ENCODE assay signal across 15 mouse cellular contexts in genomic region chr2:180236930-180237329, GRCm38 (mm10). TPM values are rescaled to one million over a fixed set of nuclear protein-coding genes. Genes with fewer than 3 reads are reported as not detected.
DNase-seq lines count a peak whose midpoint lies in the region; ATAC-seq and TF ChIP-seq lines count a peak whose summit lies in the region.
"Had no signal": no experiment of that assay in that cellular context is flagged by ENCODE, and none has a peak within 500 bp of the region (broad histone marks: within the 10 kb centered on the region; RNA-seq: fewer than 3 reads in every experiment).

No protein-coding gene starts in this region.

- H3K4me2 ChIP-seq in liver, embryonic 14.5 days (ENCODE audit: low read depth), result peak overlapping the region; percentile 69
- H3K4me2 ChIP-seq in stomach, postnatal 0 days (replicated peaks; ENCODE audit: low read depth), result no peak overlapping the region
- H3K4me2 ChIP-seq: midbrain, embryonic 12.5 days had no signal

- TF ChIP-seq EP300 in liver, embryonic 14.5 days (IDR thresholded peaks at IDR 0.05; ENCODE audit: low read depth), result peak; percentile 67
- no peak for TF ChIP-seq EP300 in stomach, postnatal 0 days (optimal IDR thresholded peaks at IDR 0.05)

- TF ChIP-seq CTCF in liver, embryonic 14.5 days (IDR thresholded peaks at IDR 0.05; ENCODE audit: low read depth), result no peak
- no peak for TF ChIP-seq CTCF in stomach, postnatal 0 days (IDR thresholded peaks at IDR 0.05; ENCODE audit: low read depth)

- peak; percentile 27 for DNase-seq in kidney, postnatal 10 days
- no peak for DNase-seq in kidney, adult 18-20 months
- peak; percentile 61 to 78 (median 73) for DNase-seq in liver, embryonic 14.5 days (ENCODE audit: low read depth in 3 of 3, low spot score in 3 of 3)
- no peak for DNase-seq in stomach, postnatal 0 days (ENCODE audit: low spot score)
- no peak for DNase-seq in right cerebral cortex, adult 2 months (ENCODE audit: low spot score in 2 of 2)
- no peak for DNase-seq in embryo, embryonic 9.5 days (ENCODE audit: extremely low spot score)
- DNase-seq in layer of hippocampus, adult 11-12 months (ENCODE audit: low spot score), result no peak
- DNase-seq: B cell, adult 2 months; cerebellum, adult 11 months had no signal

- H3K9me3 ChIP-seq in liver, embryonic 14.5 days (ENCODE audit: control insufficient read depth, low read length), result no peaks in the 10 kb centered on the region
- no peaks in the 10 kb centered on the region for H3K9me3 ChIP-seq in stomach, postnatal 0 days (ENCODE audit: control insufficient read depth, low read length)
- H3K9me3 ChIP-seq: midbrain, embryonic 12.5 days had no signal

- peak overlapping the region; percentile 60 for H3K9ac ChIP-seq in liver, embryonic 14.5 days (replicated peaks)
- H3K9ac ChIP-seq in stomach, postnatal 0 days (ENCODE audit: low read length), result no peak overlapping the region
- H3K9ac ChIP-seq: midbrain, embryonic 12.5 days had no signal

- ATAC-seq in common myeloid progenitor, adult 5-6 weeks (replicated peaks; ENCODE audit: low read depth, poor library complexity, severe bottlenecking), result peak; percentile 56
- peak; percentile 93 for ATAC-seq in liver, embryonic 14.5 days (ENCODE audit: insufficient read depth)
- ATAC-seq in stomach, postnatal 0 days (ENCODE audit: low FRiP score, low TSS enrichment), result no peak
- ATAC-seq: forebrain, embryonic 16.5 days had no signal

- 28% methylated on average over 3 of the region's 3 CpGs for WGBS in liver, embryonic 14.5 days (ENCODE audit: insufficient replicate concordance)
- WGBS in stomach, postnatal 0 days, result 66% methylated on average over 3 of the region's 3 CpGs

- no peak overlapping the region for H3K4me3 ChIP-seq in liver, embryonic 14.5 days (ENCODE audit: insufficient read depth in 1 of 2, low read depth in 2 of 2, low read length in 2 of 2)
- no peak overlapping the region for H3K4me3 ChIP-seq in stomach, postnatal 0 days (ENCODE audit: low read depth, low read length)
- H3K4me3 ChIP-seq: midbrain, embryonic 12.5 days had no signal

- no peaks in the 10 kb centered on the region for H3K36me3 ChIP-seq in liver, embryonic 14.5 days (replicated peaks; ENCODE audit: control insufficient read depth, insufficient read depth, low read depth)
- H3K36me3 ChIP-seq in stomach, postnatal 0 days (ENCODE audit: control insufficient read depth, insufficient read depth, low read length), result no peaks in the 10 kb centered on the region
- H3K36me3 ChIP-seq: midbrain, embryonic 12.5 days had no signal

- H3K27ac ChIP-seq in liver, embryonic 14.5 days, result peak overlapping the region; percentile 94
- H3K27ac ChIP-seq in stomach, postnatal 0 days (replicated peaks), result peak overlapping the region; percentile 65
- H3K27ac ChIP-seq: midbrain, embryonic 12.5 days had no signal

- H3K4me1 ChIP-seq in liver, embryonic 14.5 days (replicated peaks; ENCODE audit: control insufficient read depth in 2 of 2, insufficient read depth in 2 of 2, low read length in 1 of 2), result peaks cover 35 to 46% of the 10 kb centered on the region in 2 experiments
- H3K4me1 ChIP-seq in stomach, postnatal 0 days (replicated peaks; ENCODE audit: control insufficient read depth, insufficient read depth), result peaks cover 18% of the 10 kb centered on the region; the same call in 1 of the 2 replicates

- no peaks in the 10 kb centered on the region for H3K27me3 ChIP-seq in liver, embryonic 14.5 days (ENCODE audit: control insufficient read depth, insufficient read depth, low read length)
- no peaks in the 10 kb centered on the region for H3K27me3 ChIP-seq in stomach, postnatal 0 days (ENCODE audit: control insufficient read depth, insufficient read depth, low read length)
- H3K27me3 ChIP-seq: midbrain, embryonic 12.5 days had no signal

RNA-seq across cellular contexts. Expression of gene Lama5, which starts 11.3 kb away (rescaled TPM):
- 0.05 and 0.10 TPM in 2 replicates for total RNA-seq in common myeloid progenitor, adult 5-6 weeks (2017)
- 2.7 and 2.9 TPM in 2 replicates for polyA plus RNA-seq in liver, embryonic 14.5 days (2012; rRNA removed)
- 1.7 and 1.9 TPM in 2 replicates for polyA plus RNA-seq in liver, embryonic 14.5 days (2014; fragmentation: Nextera tagmentation; extraction: Ambion mirVana)
- 29.7 and 34.9 TPM in 2 replicates for polyA plus RNA-seq in stomach, postnatal 0 days (2015; fragmentation: Nextera tagmentation; extraction: Ambion mirVana)

RNA-seq across cellular contexts. Expression of gene Rps21, which starts 20.2 kb away (rescaled TPM):
- 3,441 and 4,282 TPM in 2 replicates for total RNA-seq in common myeloid progenitor, adult 5-6 weeks (2017)
- polyA plus RNA-seq in liver, embryonic 14.5 days (2012; rRNA removed), result 1,402 and 1,840 TPM in 2 replicates
- 511 and 539 TPM in 2 replicates for polyA plus RNA-seq in liver, embryonic 14.5 days (2014; fragmentation: Nextera tagmentation; extraction: Ambion mirVana)
- polyA plus RNA-seq in stomach, postnatal 0 days (2015; fragmentation: Nextera tagmentation; extraction: Ambion mirVana), result 604 and 680 TPM in 2 replicates

RNA-seq across cellular contexts. Expression of gene Cables2, which starts 36.4 kb away (rescaled TPM):
- total RNA-seq in common myeloid progenitor, adult 5-6 weeks (2017), result 9.2 and 11.8 TPM in 2 replicates
- 4.9 and 5.6 TPM in 2 replicates for polyA plus RNA-seq in liver, embryonic 14.5 days (2012; rRNA removed)
- polyA plus RNA-seq in liver, embryonic 14.5 days (2014; fragmentation: Nextera tagmentation; extraction: Ambion mirVana), result 3.3 and 4.9 TPM in 2 replicates
- polyA plus RNA-seq in stomach, postnatal 0 days (2015; fragmentation: Nextera tagmentation; extraction: Ambion mirVana), result 7.5 and 8.5 TPM in 2 replicates

RNA-seq across cellular contexts. Expression of gene Rbbp8nl, which starts 52.7 kb away (rescaled TPM):
- total RNA-seq in common myeloid progenitor, adult 5-6 weeks (2017), result not detected in 2 replicates
- 0.02 TPM in 2 replicates for polyA plus RNA-seq in liver, embryonic 14.5 days (2012; rRNA removed)
- not detected in 2 replicates for polyA plus RNA-seq in liver, embryonic 14.5 days (2014; fragmentation: Nextera tagmentation; extraction: Ambion mirVana)
- polyA plus RNA-seq in stomach, postnatal 0 days (2015; fragmentation: Nextera tagmentation; extraction: Ambion mirVana), result 1.2 and 1.8 TPM in 2 replicates
- total RNA-seq: adrenal gland, postnatal 4 days; gastrocnemius, adult 18-20 months had no signal
- polyA plus RNA-seq: forebrain, embryonic 16.5 days; hindbrain, embryonic 11.5 days had no signal

Comparison
In these comparisons a context has a peak if more than half of its experiments do, and no peak if none do; other contexts are left out.
1. DNase-seq: peak in kidney, postnatal 10 days (single experiment) and liver, embryonic 14.5 days (3 of 3); none in kidney, adult 18-20 months (single experiment), stomach, postnatal 0 days (single experiment), right cerebral cortex, adult 2 months (0 of 2), embryo, embryonic 9.5 days (single experiment) and layer of hippocampus, adult 11-12 months (single experiment).